Mouse (Mus musculus): ENCODE data around the gene Lman2. TPM values are rescaled to one million over a fixed set of nuclear protein-coding genes. Genes with fewer than 3 reads are reported as not detected.
A peak's percentile ranks its signal among the peaks of the same experiment; 100 is the strongest.

Lman2 gene
- polyA plus RNA-seq, 1 experiment from 2014 or later, result 45.0 TPM

GRCm38 (mm10) chr13:55330567-55331400 is 31.8 kb downstream of the Lman2 start:
- no peaks in the 10 kb centered on the region for H3K27me3 ChIP-seq (replicated peaks; ENCODE audit: control insufficient read depth, insufficient read depth, low read length)
- H3K4me3 ChIP-seq (ENCODE audit: low read depth, low read length), result peak overlapping the region; percentile 56
- H3K27ac ChIP-seq (ENCODE audit: low read depth, low read length), result peak overlapping the region; percentile 85
- no peak for ATAC-seq
- peak overlapping the region; percentile 85 for H3K4me2 ChIP-seq (ENCODE audit: low read length)
- DNase-seq (ENCODE audit: low spot score), result no peak
- peaks cover 11% of the 10 kb centered on the region for H3K36me3 ChIP-seq (ENCODE audit: control insufficient read depth, insufficient read depth, low read length)
- no peaks in the 10 kb centered on the region for H3K9me3 ChIP-seq (replicated peaks; ENCODE audit: control insufficient read depth, low read length)
- H3K4me1 ChIP-seq (ENCODE audit: control insufficient read depth, insufficient read depth, low read length), result peaks cover 23% of the 10 kb centered on the region
- 58% methylated on average over 14 of the region's 14 CpGs for WGBS
- peak overlapping the region; percentile 72 for H3K9ac ChIP-seq (ENCODE audit: low read length)

GRCm38 (mm10) chr13:55329683-55330566 is 32.7 kb downstream of the Lman2 start, which contains the start of gene Mxd3:
TSS of gene Mxd3 (minus strand) at chr13:55329823.
- ATAC-seq, result peak; percentile 86
- peak within 1 kb of the TSS; percentile 72 for H3K9ac ChIP-seq (ENCODE audit: low read length)
- under 1% methylated on average over 77 of the region's 82 CpGs for WGBS
- peak within 1 kb of the TSS; percentile 85 for H3K27ac ChIP-seq (ENCODE audit: low read depth, low read length)
- H3K4me3 ChIP-seq (ENCODE audit: low read depth, low read length), result peak within 1 kb of the TSS; percentile 56
- peaks cover 20% of the 10 kb centered on the region for H3K36me3 ChIP-seq (ENCODE audit: control insufficient read depth, insufficient read depth, low read length)
- peaks cover 23% of the 10 kb centered on the region for H3K4me1 ChIP-seq (ENCODE audit: control insufficient read depth, insufficient read depth, low read length)
- peak within 1 kb of the TSS; percentile 85 for H3K4me2 ChIP-seq (ENCODE audit: low read length)
- DNase-seq (ENCODE audit: low spot score), result peak; percentile 89
- no peaks in the 10 kb centered on the region for H3K9me3 ChIP-seq (replicated peaks; ENCODE audit: control insufficient read depth, low read length)
- no peaks in the 10 kb centered on the region for H3K27me3 ChIP-seq (replicated peaks; ENCODE audit: control insufficient read depth, insufficient read depth, low read length)

GRCm38 (mm10) chr13:55329109-55329682 is 33.4 kb downstream of the Lman2 start:
- H3K9me3 ChIP-seq (replicated peaks; ENCODE audit: control insufficient read depth, low read length), result no peaks in the 10 kb centered on the region
- under 1% methylated on average over 29 of the region's 29 CpGs for WGBS
- H3K4me3 ChIP-seq (ENCODE audit: low read depth, low read length), result peak overlapping the region; percentile 56
- H3K27me3 ChIP-seq (replicated peaks; ENCODE audit: control insufficient read depth, insufficient read depth, low read length), result no peaks in the 10 kb centered on the region
- peaks cover 26% of the 10 kb centered on the region for H3K36me3 ChIP-seq (ENCODE audit: control insufficient read depth, insufficient read depth, low read length)
- ATAC-seq (peak; percentile 41), DNase-seq (ENCODE audit: low spot score) (peak; percentile 71)
- H3K4me1 ChIP-seq (ENCODE audit: control insufficient read depth, insufficient read depth, low read length), result peaks cover 23% of the 10 kb centered on the region
- peak overlapping the region; percentile 85 for H3K4me2 ChIP-seq (ENCODE audit: low read length)
- H3K27ac ChIP-seq (ENCODE audit: low read depth, low read length), result peak overlapping the region; percentile 62; the same call in 1 of the 2 replicates
- H3K9ac ChIP-seq (ENCODE audit: low read length), result peak overlapping the region; percentile 72

GRCm38 (mm10) chr13:55328641-55329040 is 33.9 kb downstream of the Lman2 start:
- H3K4me3 ChIP-seq (ENCODE audit: low read depth, low read length), result peak overlapping the region; percentile 56
- H3K9me3 ChIP-seq (replicated peaks; ENCODE audit: control insufficient read depth, low read length), result no peaks in the 10 kb centered on the region
- 74% methylated on average over 4 of the region's 4 CpGs for WGBS
- peak overlapping the region; percentile 85 for H3K4me2 ChIP-seq (ENCODE audit: low read length)
- DNase-seq (ENCODE audit: low spot score) (no peak), ATAC-seq (no peak)
- H3K27me3 ChIP-seq (replicated peaks; ENCODE audit: control insufficient read depth, insufficient read depth, low read length), result no peaks in the 10 kb centered on the region
- H3K9ac ChIP-seq (ENCODE audit: low read length), result peak overlapping the region; percentile 72
- peaks cover 31% of the 10 kb centered on the region for H3K36me3 ChIP-seq (ENCODE audit: control insufficient read depth, insufficient read depth, low read length)
- H3K27ac ChIP-seq (ENCODE audit: low read depth, low read length), result no peak overlapping the region
- peaks cover 23% of the 10 kb centered on the region for H3K4me1 ChIP-seq (ENCODE audit: control insufficient read depth, insufficient read depth, low read length)

- no peak overlapping the region for H3K27ac ChIP-seq (ENCODE audit: low read depth, low read length)
- peaks cover 25% of the 10 kb centered on the region for H3K4me1 ChIP-seq (ENCODE audit: control insufficient read depth, insufficient read depth, low read length)
- peak overlapping the region; percentile 72; the same call in 1 of the 2 replicates for H3K9ac ChIP-seq (ENCODE audit: low read length)
- no peaks in the 10 kb centered on the region for H3K27me3 ChIP-seq (replicated peaks; ENCODE audit: control insufficient read depth, insufficient read depth, low read length)
- H3K36me3 ChIP-seq (ENCODE audit: control insufficient read depth, insufficient read depth, low read length), result peaks cover 36% of the 10 kb centered on the region
- peak overlapping the region; percentile 85 for H3K4me2 ChIP-seq (ENCODE audit: low read length)
- peak overlapping the region; percentile 56 for H3K4me3 ChIP-seq (ENCODE audit: low read depth, low read length)
- DNase-seq (ENCODE audit: low spot score) (no peak), ATAC-seq (no peak)
- no peaks in the 10 kb centered on the region for H3K9me3 ChIP-seq (replicated peaks; ENCODE audit: control insufficient read depth, low read length)
- 86% methylated on average over 6 of the region's 6 CpGs for WGBS
Observed at GRCm38 (mm10) chr13:55328171-55328570, 34.4 kb downstream of the Lman2 start.

- ATAC-seq, result peak; percentile 38; the same call in 1 of the 2 replicates
- Histone ChIP-seq H3K4me2 (ENCODE audit: low read length) (peak overlapping the region; percentile 85), H3K27ac (ENCODE audit: low read depth, low read length) (peak overlapping the region; percentile 58), H3K27me3 (replicated peaks; ENCODE audit: control insufficient read depth, insufficient read depth, low read length) (no peaks in the 10 kb centered on the region), H3K4me3 (ENCODE audit: low read depth, low read length) (peak overlapping the region; percentile 56; the same call in 1 of the 2 replicates), H3K9ac (ENCODE audit: low read length) (no peak overlapping the region), H3K9me3 (replicated peaks; ENCODE audit: control insufficient read depth, low read length) (no peaks in the 10 kb centered on the region), H3K36me3 (ENCODE audit: control insufficient read depth, insufficient read depth, low read length) (peaks cover 39% of the 10 kb centered on the region), H3K4me1 (ENCODE audit: control insufficient read depth, insufficient read depth, low read length) (peaks cover 30% of the 10 kb centered on the region)
- 50% methylated on average over 8 of the region's 8 CpGs for WGBS
- DNase-seq (ENCODE audit: low spot score), result peak; percentile 92
Observed at GRCm38 (mm10) chr13:55327633-55328032, 35.0 kb downstream of the Lman2 start.

GRCm38 (mm10) chr13:55327169-55327568 is 35.4 kb downstream of the Lman2 start:
- peaks cover 39% of the 10 kb centered on the region for H3K36me3 ChIP-seq (ENCODE audit: control insufficient read depth, insufficient read depth, low read length)
- WGBS, result 55% methylated on average over 4 of the region's 4 CpGs
- peak overlapping the region; percentile 32; the same call in 1 of the 2 replicates for H3K9ac ChIP-seq (ENCODE audit: low read length)
- peaks cover 32% of the 10 kb centered on the region for H3K4me1 ChIP-seq (ENCODE audit: control insufficient read depth, insufficient read depth, low read length)
- H3K4me2 ChIP-seq (ENCODE audit: low read length), result peak overlapping the region; percentile 28; the same call in 1 of the 2 replicates
- no peaks in the 10 kb centered on the region for H3K27me3 ChIP-seq (replicated peaks; ENCODE audit: control insufficient read depth, insufficient read depth, low read length)
- H3K4me3 ChIP-seq (ENCODE audit: low read depth, low read length), result no peak overlapping the region
- 0 out of 2 replicates have a peak, but pooled peaks have one; percentile 0 for ATAC-seq
- peak overlapping the region; percentile 58 for H3K27ac ChIP-seq (ENCODE audit: low read depth, low read length)
- no peaks in the 10 kb centered on the region for H3K9me3 ChIP-seq (replicated peaks; ENCODE audit: control insufficient read depth, low read length)
- DNase-seq (ENCODE audit: low spot score), result no peak

- Histone ChIP-seq H3K27me3 (replicated peaks; ENCODE audit: control insufficient read depth, insufficient read depth, low read length) (no peaks in the 10 kb centered on the region), H3K27ac (ENCODE audit: low read depth, low read length) (no peak overlapping the region), H3K4me1 (ENCODE audit: control insufficient read depth, insufficient read depth, low read length) (peaks cover 37% of the 10 kb centered on the region), H3K4me3 (ENCODE audit: low read depth, low read length) (no peak overlapping the region), H3K9me3 (replicated peaks; ENCODE audit: control insufficient read depth, low read length) (no peaks in the 10 kb centered on the region), H3K36me3 (ENCODE audit: control insufficient read depth, insufficient read depth, low read length) (peaks cover 39% of the 10 kb centered on the region), H3K9ac (ENCODE audit: low read length) (no peak overlapping the region), H3K4me2 (ENCODE audit: low read length) (no peak overlapping the region)
- ATAC-seq, result no peak
- WGBS, result 79% methylated on average over 11 of the region's 11 CpGs
- no peak for DNase-seq (ENCODE audit: low spot score)
Observed at GRCm38 (mm10) chr13:55325596-55325995, 37.0 kb downstream of the Lman2 start.
